Mouse (Mus musculus) ES-E14 (cell line): Measurements from ENCODE around the gene Zeb2. TPM values are rescaled to one million over a fixed set of nuclear protein-coding genes. Genes with fewer than 3 reads are reported as not detected.

Source experiments
- DNase-seq: peaks from one replicate; pipeline ENCODE4 v3.0.0-alpha.2; 2013; ENCODE audit warnings: low read depth, low spot score
- H3K27ac ChIP-seq: 2 replicates; pipeline ENCODE4 v1.5.1; 2012; ENCODE audit warnings: low read depth, mild to moderate bottlenecking, low read length, moderate library complexity, mixed read lengths; ENCODE audit not compliant: poor library complexity, insufficient read depth, severe bottlenecking
- H3K36me3 ChIP-seq: 2 replicates; pipeline ENCODE4 v1.6.1; 2012; ENCODE audit warnings: mild to moderate bottlenecking, low read length, moderate library complexity, mixed read lengths; ENCODE audit not compliant: control insufficient read depth, poor library complexity, insufficient read depth, severe bottlenecking
- H3K4me1 ChIP-seq, 2 experiments: fragments of 150-350 bp in 1 of 2; sonication (generic) in 1 of 2; 2 replicates each; pipeline ENCODE4 v1.6.1; 2012; ENCODE audit warnings: low read length in 2 of 2, mild to moderate bottlenecking in 1 of 2, mixed read lengths in 1 of 2; ENCODE audit not compliant: control insufficient read depth in 2 of 2, insufficient read depth in 2 of 2, poor library complexity in 1 of 2
- H3K4me3 ChIP-seq, 2 experiments: fragments of 150-350 bp in 1 of 2; sonication (generic) in 1 of 2; 2 replicates each; pipeline ENCODE4 v1.5.1; 2012; ENCODE audit warnings: low read length in 2 of 2, low read depth in 1 of 2, mild to moderate bottlenecking in 1 of 2, mixed read lengths in 1 of 2; ENCODE audit not compliant: insufficient read depth in 1 of 2, poor library complexity in 1 of 2, severe bottlenecking in 1 of 2
- H3K9ac ChIP-seq: 2 replicates; pipeline ENCODE4 v1.6.1; 2012; ENCODE audit warnings: low read depth, mild to moderate bottlenecking, low read length, mixed read lengths; ENCODE audit not compliant: poor library complexity, insufficient read depth, severe bottlenecking
- H3K9me3 ChIP-seq: fragments of 150-350 bp; sonication (generic); 2 replicates; pipeline ENCODE4 v1.6.1; 2012; ENCODE audit warnings: low read depth, mild to moderate bottlenecking, low read length; ENCODE audit not compliant: control insufficient read depth, insufficient read depth
- CHD2 ChIP-seq: IDR thresholded peaks from 2 replicates; pipeline ENCODE4 v1.6.1; 2014; ENCODE audit warnings: mild to moderate bottlenecking, low read depth, low read length, inconsistent platforms
- HCFC1 ChIP-seq: IDR thresholded peaks from 2 replicates; pipeline ENCODE4 v1.6.1; 2012; ENCODE audit warnings: low read length, inconsistent platforms, borderline replicate concordance; ENCODE audit not compliant: insufficient read depth
- MAFK ChIP-seq: IDR thresholded peaks from 2 replicates; pipeline ENCODE4 v1.6.1; 2014; ENCODE audit warnings: mild to moderate bottlenecking, low read depth, low read length, inconsistent platforms; ENCODE audit not compliant: insufficient read depth
- ZC3H11A ChIP-seq: IDR thresholded peaks from 2 replicates; pipeline ENCODE4 v1.6.1; 2012; ENCODE audit warnings: low read depth, mild to moderate bottlenecking, inconsistent platforms, low read length, borderline replicate concordance
- ZNF384 ChIP-seq: IDR thresholded peaks from 2 replicates; pipeline ENCODE4 v1.6.1; 2012; ENCODE audit warnings: low read depth, low read length, inconsistent platforms
- in situ Hi-C, 2 experiments: fragments of 600-800 bp; cut with MboI; formaldehyde crosslinking; loops; one replicate each; pipeline ENCODE4 v1.15.1; 2025; ENCODE audit warnings: low sequenced_read_pairs in 2 of 2, inconsistent platforms in 1 of 2; ENCODE audit not compliant: unreplicated experiment in 2 of 2
- total RNA-seq: library from RNA; depleted of rRNA; stranded (reverse); fragments of 300-350 nt; gene quantifications from 2 replicates; pipeline ENCODE4 v1.2.3, GENCODE M21; 2012

The Zeb2 gene
- total RNA-seq, 1 experiment = 11.9 TPM

DNA sequence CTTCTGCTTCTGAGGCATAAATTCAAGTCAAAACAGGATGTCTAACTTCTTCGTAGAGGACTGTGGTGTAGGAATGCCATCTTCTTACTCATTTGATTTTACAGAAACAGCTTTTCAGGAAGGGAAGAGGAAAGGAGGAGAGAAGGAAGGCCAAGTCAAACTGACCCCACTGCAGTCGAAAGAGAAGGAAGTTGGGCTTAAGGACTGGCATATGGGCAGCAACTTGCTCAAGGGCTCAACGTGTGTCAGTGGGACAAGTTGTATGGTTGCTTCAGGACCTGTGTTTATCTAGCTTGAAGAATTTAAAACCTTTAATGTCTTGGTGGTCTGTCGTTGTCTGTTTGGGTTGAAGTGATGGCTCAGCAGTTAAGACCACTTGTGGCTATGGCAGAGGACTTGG is 67.3 kb downstream of the Zeb2 start:
- in situ Hi-C loops = no loop called here
- H3K27ac ChIP-seq = no peak overlapping the region
- TF ChIP-seq MAFK = no peak
- no peak overlapping the region for H3K9ac ChIP-seq
- H3K4me3 ChIP-seq = no peak overlapping the region
- H3K4me1 ChIP-seq = no peaks in the 10 kb centered on the region
- no peaks in the 10 kb centered on the region for H3K36me3 ChIP-seq
- H3K9me3 ChIP-seq = no peaks in the 10 kb centered on the region
- no peak for DNase-seq

GRCm38 (mm10) chr2:45049279-45049678 is 67.9 kb downstream of the Zeb2 start:
- TF ChIP-seq ZNF384 = no peak
- TF ChIP-seq ZC3H11A = no peak
- no peak for TF ChIP-seq CHD2
- no peak for TF ChIP-seq MAFK
- TF ChIP-seq HCFC1 = no peak
- Histone ChIP-seq H3K4me1 (no peaks in the 10 kb centered on the region), H3K9me3 (no peaks in the 10 kb centered on the region), H3K9ac (no peak overlapping the region), H3K4me3 (no peak overlapping the region), H3K27ac (no peak overlapping the region), H3K36me3 (no peaks in the 10 kb centered on the region)
- in situ Hi-C loops = no loop called here
- no peak for DNase-seq

DNA sequence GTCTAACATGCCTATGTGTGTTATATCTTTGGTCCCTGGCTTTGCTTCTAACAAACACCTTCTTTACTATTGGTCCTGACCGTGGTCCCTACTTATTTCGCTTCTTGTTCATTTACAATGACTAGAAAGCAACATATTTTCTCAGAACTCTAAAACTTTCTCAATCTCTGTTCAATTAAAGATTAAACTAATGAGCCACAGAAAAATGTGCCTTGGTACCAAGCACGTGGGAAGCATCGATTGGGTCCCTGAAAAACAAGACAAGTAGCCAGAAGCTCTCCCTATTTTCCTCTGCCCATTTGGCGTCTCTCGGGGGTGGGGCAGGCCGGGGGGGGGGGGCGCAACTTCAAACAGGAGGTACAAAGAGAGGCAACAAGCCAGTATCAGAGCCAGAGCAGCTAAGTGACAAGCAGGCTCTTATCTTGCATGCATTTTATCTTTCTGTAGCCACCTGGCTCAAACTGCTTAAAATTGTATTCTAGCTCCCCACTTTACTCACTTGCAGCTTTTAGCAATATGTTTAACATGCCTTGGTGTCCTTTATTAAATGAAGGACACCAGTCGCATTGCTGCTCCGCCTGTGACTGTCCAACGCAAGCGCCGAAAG is 76.4 kb downstream of the Zeb2 start:
- in situ Hi-C loops = no loop called here
- Histone ChIP-seq H3K36me3 (no peaks in the 10 kb centered on the region), H3K4me3 (no peak overlapping the region), H3K9ac (no peak overlapping the region), H3K4me1 (peaks cover 3 to 4% of the 10 kb centered on the region in 2 experiments; a peak in 1 of 4 replicates), H3K27ac (no peak overlapping the region), H3K9me3 (no peaks in the 10 kb centered on the region)
- no peak for DNase-seq
- TF ChIP-seq MAFK (no peak), ZC3H11A (no peak), ZNF384 (no peak), HCFC1 (no peak), CHD2 (no peak)

GRCm38 (mm10) chr2:45039503-45039902 is 77.7 kb downstream of the Zeb2 start:
- Histone ChIP-seq H3K36me3 (no peaks in the 10 kb centered on the region), H3K4me1 (peaks cover 3 to 4% of the 10 kb centered on the region in 2 experiments; a peak in 1 of 4 replicates), H3K27ac (no peak overlapping the region)

GRCm38 (mm10) chr2:45028091-45028638 is 89.0 kb downstream of the Zeb2 start:
- no peak for DNase-seq
- Histone ChIP-seq H3K4me3 (no peak overlapping the region), H3K9ac (no peak overlapping the region), H3K27ac (no peak overlapping the region), H3K36me3 (no peaks in the 10 kb centered on the region), H3K9me3 (no peaks in the 10 kb centered on the region), H3K4me1 (no peaks in the 10 kb centered on the region; a peak in 1 of 4 replicates)
- in situ Hi-C loops = no loop called here
- TF ChIP-seq CHD2 = no peak
- TF ChIP-seq ZNF384 = no peak
- no peak for TF ChIP-seq ZC3H11A
- TF ChIP-seq MAFK = no peak
- no peak for TF ChIP-seq HCFC1

More at GRCm38 (mm10) chr2:45039503-45039902, 77.7 kb downstream of the Zeb2 start:
- DNase-seq = no peak
- no peaks in the 10 kb centered on the region for H3K9me3 ChIP-seq
- no peak overlapping the region for H3K9ac ChIP-seq
- in situ Hi-C loops = no loop called here
- H3K4me3 ChIP-seq = no peak overlapping the region
- no peak for TF ChIP-seq HCFC1
- no peak for TF ChIP-seq ZNF384
- TF ChIP-seq MAFK = no peak
- no peak for TF ChIP-seq ZC3H11A
- no peak for TF ChIP-seq CHD2
